Mouse (Mus musculus): ENCODE data around the gene Pagr1a. TPM values are rescaled to one million over a fixed set of nuclear protein-coding genes. Genes with fewer than 3 reads are reported as not detected.

Gene Pagr1a
- polyA plus RNA-seq, 1 experiment from 2014 or later, result 61.3 TPM

GRCm38 (mm10) chr7:127026616-127026983 lies 9.4 kb upstream of the Pagr1a start:
- Histone ChIP-seq H3K9ac (replicated peaks; ENCODE audit: low read length) (peak overlapping the region; percentile 97), H3K4me3 (ENCODE audit: low read length) (peak overlapping the region; percentile 95), H3K4me2 (replicated peaks; ENCODE audit: low read depth, low read length) (peak overlapping the region; percentile 87), H3K27ac (ENCODE audit: low read length) (peak overlapping the region; percentile 99), H3K36me3 (ENCODE audit: insufficient read depth, low read length) (peaks cover 54% of the 10 kb centered on the region), H3K4me1 (ENCODE audit: insufficient read depth, low read length) (peaks cover 43% of the 10 kb centered on the region), H3K9me3 (ENCODE audit: low read length) (no peaks in the 10 kb centered on the region), H3K27me3 (ENCODE audit: insufficient read depth, low read length) (no peaks in the 10 kb centered on the region)
- ATAC-seq (ENCODE audit: low FRiP score, low TSS enrichment), result no peak
- no CpG with 5 or more reads among the region's 48 CpGs for WGBS

- ATAC-seq (ENCODE audit: low FRiP score, low TSS enrichment), result peak; percentile 11
- peaks cover 50% of the 10 kb centered on the region for H3K36me3 ChIP-seq (ENCODE audit: insufficient read depth, low read length)
These were observed 9.0 kb upstream of the Pagr1a start for GRCm38 (mm10) chr7:127026161-127026600.

GRCm38 (mm10) chr7:127025556-127026160 lies 8.5 kb upstream of the Pagr1a start:
- 0% methylated on average over 60 of the region's 65 CpGs for WGBS
- ATAC-seq (ENCODE audit: low FRiP score, low TSS enrichment), result no peak
- Histone ChIP-seq H3K4me3 (ENCODE audit: low read length) (peak overlapping the region; percentile 95), H3K9me3 (ENCODE audit: low read length) (no peaks in the 10 kb centered on the region), H3K27me3 (ENCODE audit: insufficient read depth, low read length) (no peaks in the 10 kb centered on the region), H3K4me2 (replicated peaks; ENCODE audit: low read depth, low read length) (peak overlapping the region; percentile 87), H3K4me1 (ENCODE audit: insufficient read depth, low read length) (peaks cover 50% of the 10 kb centered on the region), H3K27ac (ENCODE audit: low read length) (peak overlapping the region; percentile 99), H3K9ac (replicated peaks; ENCODE audit: low read length) (peak overlapping the region; percentile 97), H3K36me3 (ENCODE audit: insufficient read depth, low read length) (peaks cover 45% of the 10 kb centered on the region)

More at GRCm38 (mm10) chr7:127026161-127026600, 9.0 kb upstream of the Pagr1a start:
- Histone ChIP-seq H3K4me3 (ENCODE audit: low read length) (peak overlapping the region; percentile 95), H3K9me3 (ENCODE audit: low read length) (no peaks in the 10 kb centered on the region), H3K27me3 (ENCODE audit: insufficient read depth, low read length) (no peaks in the 10 kb centered on the region), H3K4me2 (replicated peaks; ENCODE audit: low read depth, low read length) (peak overlapping the region; percentile 87), H3K9ac (replicated peaks; ENCODE audit: low read length) (peak overlapping the region; percentile 97), H3K4me1 (ENCODE audit: insufficient read depth, low read length) (peaks cover 47% of the 10 kb centered on the region), H3K27ac (ENCODE audit: low read length) (peak overlapping the region; percentile 99)
- WGBS, result under 1% methylated on average over 17 of the region's 48 CpGs

- peak overlapping the region; percentile 99 for H3K27ac ChIP-seq (ENCODE audit: low read length)
- no peaks in the 10 kb centered on the region for H3K27me3 ChIP-seq (ENCODE audit: insufficient read depth, low read length)
- WGBS, result under 1% methylated on average over 30 of the region's 30 CpGs
- H3K4me1 ChIP-seq (ENCODE audit: insufficient read depth, low read length), result peaks cover 57% of the 10 kb centered on the region
- ATAC-seq (ENCODE audit: low FRiP score, low TSS enrichment), result peak; percentile 30
- peak overlapping the region; percentile 87 for H3K4me2 ChIP-seq (replicated peaks; ENCODE audit: low read depth, low read length)
- peak overlapping the region; percentile 95 for H3K4me3 ChIP-seq (ENCODE audit: low read length)
- H3K36me3 ChIP-seq (ENCODE audit: insufficient read depth, low read length), result peaks cover 38% of the 10 kb centered on the region
- H3K9ac ChIP-seq (replicated peaks; ENCODE audit: low read length), result peak overlapping the region; percentile 97
- no peaks in the 10 kb centered on the region for H3K9me3 ChIP-seq (ENCODE audit: low read length)
These were observed 7.8 kb upstream of the Pagr1a start for GRCm38 (mm10) chr7:127024755-127025555.

- H3K27me3 ChIP-seq (ENCODE audit: insufficient read depth, low read length), result no peaks in the 10 kb centered on the region
- peak overlapping the region; percentile 95 for H3K4me3 ChIP-seq (ENCODE audit: low read length)
- no peak for ATAC-seq (ENCODE audit: low FRiP score, low TSS enrichment)
- peak overlapping the region; percentile 87 for H3K4me2 ChIP-seq (replicated peaks; ENCODE audit: low read depth, low read length)
- H3K4me1 ChIP-seq (ENCODE audit: insufficient read depth, low read length), result peaks cover 65% of the 10 kb centered on the region
- H3K36me3 ChIP-seq (ENCODE audit: insufficient read depth, low read length), result peaks cover 33% of the 10 kb centered on the region
- H3K9ac ChIP-seq (replicated peaks; ENCODE audit: low read length), result peak overlapping the region; percentile 97
- WGBS, result 17% methylated on average over 19 of the region's 19 CpGs
- no peaks in the 10 kb centered on the region for H3K9me3 ChIP-seq (ENCODE audit: low read length)
- H3K27ac ChIP-seq (ENCODE audit: low read length), result peak overlapping the region; percentile 99
These were observed 6.9 kb upstream of the Pagr1a start for GRCm38 (mm10) chr7:127023896-127024690.

GRCm38 (mm10) chr7:127023272-127023691 lies 6.1 kb upstream of the Pagr1a start:
- no peak for ATAC-seq (ENCODE audit: low FRiP score, low TSS enrichment)
- H3K9me3 ChIP-seq (ENCODE audit: low read length), result no peaks in the 10 kb centered on the region
- WGBS, result 83% methylated on average over 13 of the region's 13 CpGs
- H3K27me3 ChIP-seq (ENCODE audit: insufficient read depth, low read length), result no peaks in the 10 kb centered on the region
- H3K4me3 ChIP-seq (ENCODE audit: low read length), result peak overlapping the region; percentile 95
- H3K9ac ChIP-seq (replicated peaks; ENCODE audit: low read length), result peak overlapping the region; percentile 97
- peak overlapping the region; percentile 87 for H3K4me2 ChIP-seq (replicated peaks; ENCODE audit: low read depth, low read length)
- peaks cover 71% of the 10 kb centered on the region for H3K4me1 ChIP-seq (ENCODE audit: insufficient read depth, low read length)
- H3K36me3 ChIP-seq (ENCODE audit: insufficient read depth, low read length), result peaks cover 33% of the 10 kb centered on the region
- peak overlapping the region; percentile 43; the same call in 1 of the 2 replicates for H3K27ac ChIP-seq (ENCODE audit: low read length)

GRCm38 (mm10) chr7:127022528-127023271 lies 5.5 kb upstream of the Pagr1a start:
- Histone ChIP-seq H3K4me3 (ENCODE audit: low read length) (peak overlapping the region; percentile 95; the same call in 1 of the 2 replicates), H3K4me1 (ENCODE audit: insufficient read depth, low read length) (peaks cover 71% of the 10 kb centered on the region), H3K27me3 (ENCODE audit: insufficient read depth, low read length) (no peaks in the 10 kb centered on the region), H3K9me3 (ENCODE audit: low read length) (no peaks in the 10 kb centered on the region), H3K9ac (replicated peaks; ENCODE audit: low read length) (peak overlapping the region; percentile 97; the same call in 1 of the 2 replicates), H3K4me2 (replicated peaks; ENCODE audit: low read depth, low read length) (peak overlapping the region; percentile 87), H3K36me3 (ENCODE audit: insufficient read depth, low read length) (peaks cover 29% of the 10 kb centered on the region), H3K27ac (ENCODE audit: low read length) (no peak overlapping the region)
- 81% methylated on average over 7 of the region's 7 CpGs for WGBS
- ATAC-seq (ENCODE audit: low FRiP score, low TSS enrichment), result no peak

GRCm38 (mm10) chr7:127021563-127022527 lies 4.7 kb upstream of the Pagr1a start:
- no peaks in the 10 kb centered on the region for H3K27me3 ChIP-seq (ENCODE audit: insufficient read depth, low read length)
- ATAC-seq (ENCODE audit: low FRiP score, low TSS enrichment), result no peak
- H3K9ac ChIP-seq (replicated peaks; ENCODE audit: low read length), result peak overlapping the region; percentile 64
- H3K4me2 ChIP-seq (replicated peaks; ENCODE audit: low read depth, low read length), result peak overlapping the region; percentile 63
- peak overlapping the region; percentile 58 for H3K27ac ChIP-seq (ENCODE audit: low read length)
- 41% methylated on average over 5 of the region's 5 CpGs for WGBS
- H3K4me3 ChIP-seq (ENCODE audit: low read length), result peak overlapping the region; percentile 48
- no peaks in the 10 kb centered on the region for H3K9me3 ChIP-seq (ENCODE audit: low read length)
- H3K4me1 ChIP-seq (ENCODE audit: insufficient read depth, low read length), result peaks cover 71% of the 10 kb centered on the region
- peaks cover 29% of the 10 kb centered on the region for H3K36me3 ChIP-seq (ENCODE audit: insufficient read depth, low read length)
